Mouse (Mus musculus): ENCODE measurements at regions not wholly inside any gene's neighbourhood (a gene's known extent, or its start where the extent isn't known, plus 50 kb on each side); places are given as distances from the start of the nearest gene placed in this dataset.

DNA sequence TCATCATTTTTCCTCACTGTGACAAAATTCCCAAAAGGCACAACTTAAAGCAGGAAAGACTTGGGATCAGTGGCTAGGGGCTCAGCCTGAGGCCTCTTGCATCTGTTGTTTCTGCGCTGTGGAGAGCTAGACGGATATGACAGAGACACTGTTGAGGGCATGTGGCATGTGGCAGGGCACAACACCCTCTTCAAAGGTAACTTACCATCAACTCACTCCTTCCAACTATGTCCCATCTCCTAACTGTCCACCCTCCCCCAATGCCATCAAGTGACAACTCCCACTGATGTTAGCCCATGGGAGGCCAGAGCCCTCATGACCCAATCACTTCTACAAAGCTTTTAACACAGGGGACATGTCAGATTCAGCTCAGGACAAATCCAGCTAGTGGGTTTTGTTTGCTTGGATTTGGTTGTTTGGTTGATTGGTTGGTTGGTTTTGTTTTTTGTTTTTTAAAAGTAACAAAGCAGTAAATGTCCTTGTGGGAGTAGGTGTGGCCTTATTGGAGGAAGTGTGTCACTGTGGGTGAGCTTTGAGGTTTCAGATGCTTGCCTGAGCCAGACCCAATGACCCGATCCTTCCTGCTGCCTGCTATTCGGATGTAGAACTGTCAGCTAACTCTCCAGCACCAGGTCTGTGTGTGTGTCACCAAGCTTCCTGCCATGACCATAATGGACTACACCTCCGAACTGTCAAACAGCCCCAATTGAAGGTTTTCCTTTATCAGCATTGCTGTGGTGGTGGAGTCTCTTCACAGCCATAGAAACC is 53.2 kb upstream of the Lef1 start:
- no peak for DNase-seq (ENCODE audit: low spot score in 2 of 2)

DNA sequence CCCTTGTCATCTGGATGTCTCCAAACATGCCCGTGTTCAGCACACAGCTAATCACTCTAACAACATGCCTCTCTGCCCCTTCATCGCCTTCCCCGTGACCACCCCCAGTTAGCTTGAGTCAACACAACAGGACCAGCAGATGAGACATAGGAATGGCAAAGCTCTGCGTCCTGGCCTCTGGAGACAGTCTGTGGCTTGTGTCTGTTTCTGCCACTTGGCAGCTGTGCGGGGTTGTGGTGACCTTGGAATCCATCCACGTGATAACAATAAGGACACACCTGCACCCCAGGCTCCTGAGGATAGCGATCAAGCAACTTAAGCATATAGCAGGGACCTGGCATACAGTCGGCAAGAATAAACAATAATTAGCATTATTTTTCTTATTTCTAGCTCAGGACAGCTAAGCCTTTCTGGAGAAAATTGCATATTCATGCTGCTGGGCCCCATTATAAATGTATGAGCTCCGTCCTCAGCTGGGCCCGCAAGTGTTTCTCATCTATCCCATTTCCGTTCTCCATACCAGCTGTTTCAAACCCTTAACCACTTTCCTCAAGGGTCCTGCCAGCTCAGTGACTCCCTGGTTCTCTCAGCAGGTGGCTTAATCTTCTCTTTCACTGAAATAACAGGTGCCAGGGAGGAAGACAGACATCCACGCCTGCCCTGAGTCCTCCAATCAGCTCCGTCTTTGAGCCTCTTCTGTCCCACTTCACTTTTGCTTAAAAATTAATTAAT is 55.9 kb upstream of the Lef1 start:
- no peak for DNase-seq (ENCODE audit: low spot score in 2 of 2)

DNA sequence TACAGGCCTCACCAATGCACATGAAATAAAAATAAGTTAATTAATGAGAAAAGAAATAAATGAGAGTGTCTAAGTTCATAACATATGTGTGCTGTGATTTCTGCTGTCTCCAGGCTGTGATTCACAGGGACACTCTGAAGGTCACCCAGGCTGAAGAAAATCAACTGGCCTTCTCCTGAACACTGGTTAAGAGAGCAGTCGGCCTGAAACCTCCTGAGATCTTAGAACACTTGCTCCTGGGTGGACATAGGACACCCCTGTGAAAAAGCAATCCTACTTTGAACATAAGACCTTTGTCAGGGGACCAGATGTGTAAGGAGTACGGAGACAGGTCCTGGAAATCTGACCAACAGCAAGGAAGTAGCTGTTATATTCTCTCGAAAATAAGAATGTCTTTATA is 62.6 kb upstream of the Lef1 start:
- no peak for DNase-seq (ENCODE audit: low spot score in 2 of 2)

DNA sequence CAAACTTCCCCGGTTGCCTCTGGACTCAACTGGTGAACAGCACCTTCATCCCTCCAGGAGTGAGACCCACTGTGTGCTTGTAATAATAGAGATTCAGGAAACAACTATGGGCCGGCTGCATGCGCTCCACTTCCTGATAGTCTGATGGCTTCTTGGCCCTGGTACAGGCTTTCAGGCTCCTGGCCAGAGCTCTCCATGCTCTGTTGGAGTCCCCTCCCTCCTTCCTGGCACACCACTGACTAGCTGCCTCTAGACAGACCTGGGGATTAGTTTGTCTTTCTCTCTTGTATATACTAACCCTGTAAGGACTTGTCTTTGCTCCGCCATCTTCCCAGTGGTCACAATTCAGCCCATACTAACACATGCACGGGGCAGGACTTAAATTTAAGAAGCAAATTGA is 63.9 kb upstream of the Lef1 start:
- no peak for DNase-seq (ENCODE audit: low spot score in 2 of 2)

DNA sequence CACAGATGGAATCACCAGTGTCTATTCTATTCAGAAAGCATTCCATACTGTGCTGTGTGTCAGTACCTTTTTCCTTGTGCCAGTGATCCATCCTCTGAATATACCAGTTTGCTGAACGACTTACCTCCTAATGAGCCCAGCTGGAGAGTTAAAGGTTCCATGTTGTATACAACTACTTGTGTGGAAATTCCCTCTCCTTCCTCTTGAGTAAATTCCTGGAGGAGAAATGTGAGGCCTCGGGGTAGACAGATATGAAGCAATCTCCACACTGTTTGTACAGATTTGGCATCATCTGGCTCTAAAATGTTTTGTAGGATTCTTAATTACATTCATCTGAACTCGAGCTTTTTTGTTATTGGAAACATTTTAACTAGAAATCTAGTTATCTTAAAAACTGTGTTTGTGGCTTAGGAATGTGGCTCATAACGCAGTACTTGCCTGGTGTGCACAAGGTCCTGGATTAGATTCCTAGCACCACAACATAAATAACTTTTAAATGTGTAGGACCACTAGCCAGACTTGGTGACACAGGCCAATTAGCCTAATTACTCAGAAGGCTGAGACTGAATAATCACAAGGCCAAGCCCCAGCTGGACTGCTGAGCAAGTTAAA is 70.0 kb upstream of the Lef1 start:
- DNase-seq (ENCODE audit: low spot score in 2 of 2): no peak

DNA sequence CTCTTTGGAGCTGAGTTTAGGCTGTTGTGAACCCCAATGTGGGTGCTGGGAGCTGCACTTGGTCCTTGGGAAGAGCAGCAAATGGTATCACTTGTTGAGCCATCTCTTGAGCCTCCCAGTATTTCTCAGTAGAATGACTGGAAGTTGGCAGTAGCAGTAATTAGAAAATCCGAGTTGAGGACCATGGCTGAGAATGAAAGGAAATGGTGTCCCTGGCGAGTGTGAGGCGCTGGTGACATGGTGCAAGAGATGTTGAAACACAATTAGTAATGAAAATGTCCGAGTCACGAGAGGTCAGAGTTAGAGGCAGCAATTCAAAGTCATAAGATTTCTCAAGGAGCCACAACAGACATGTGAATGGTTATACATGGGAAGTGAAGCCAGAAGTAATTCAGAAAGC is 73.2 kb upstream of the Lef1 start:
- DNase-seq (ENCODE audit: low spot score in 2 of 2): no peak

DNA sequence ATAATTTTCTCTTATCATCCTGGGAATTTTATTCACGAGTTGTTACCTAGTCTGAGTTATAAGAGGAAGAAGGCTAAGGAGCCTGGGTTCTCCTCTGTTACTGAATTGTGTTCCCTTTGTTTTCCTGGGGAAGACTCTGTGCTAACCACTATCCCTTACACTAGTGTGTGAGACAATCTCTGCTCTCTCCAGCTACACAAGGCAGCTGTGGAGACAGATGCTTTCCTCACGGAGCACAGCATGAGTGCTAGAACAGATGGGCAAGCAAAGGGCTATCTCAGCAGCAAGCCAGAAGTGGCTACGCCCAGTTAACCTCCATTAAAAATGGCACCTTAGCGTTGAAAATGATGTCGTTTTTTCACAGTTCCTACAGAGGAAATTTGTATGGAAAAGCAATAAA is 75.5 kb upstream of the Lef1 start:
- DNase-seq (ENCODE audit: low spot score in 2 of 2): no peak

DNA sequence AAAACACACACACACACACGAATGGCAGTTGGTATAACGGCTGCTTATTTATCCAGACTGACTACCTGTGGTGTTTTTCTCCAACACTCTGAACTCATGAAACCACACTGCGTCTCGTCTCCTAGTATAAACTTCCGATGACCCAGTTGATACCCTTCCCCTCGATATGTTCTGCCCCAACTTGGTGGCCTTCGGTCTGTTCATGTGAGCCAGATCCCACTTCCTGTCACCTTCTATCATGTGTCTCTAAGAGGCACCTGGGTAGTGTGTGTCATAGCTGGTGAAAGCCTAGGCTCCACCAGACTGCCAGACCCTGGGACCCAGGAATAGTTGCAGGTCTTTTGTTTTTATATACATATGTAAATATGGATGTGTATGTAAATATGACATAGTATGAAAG is 83.9 kb upstream of the Lef1 start:
- no peak for DNase-seq (ENCODE audit: low spot score in 2 of 2)

DNA sequence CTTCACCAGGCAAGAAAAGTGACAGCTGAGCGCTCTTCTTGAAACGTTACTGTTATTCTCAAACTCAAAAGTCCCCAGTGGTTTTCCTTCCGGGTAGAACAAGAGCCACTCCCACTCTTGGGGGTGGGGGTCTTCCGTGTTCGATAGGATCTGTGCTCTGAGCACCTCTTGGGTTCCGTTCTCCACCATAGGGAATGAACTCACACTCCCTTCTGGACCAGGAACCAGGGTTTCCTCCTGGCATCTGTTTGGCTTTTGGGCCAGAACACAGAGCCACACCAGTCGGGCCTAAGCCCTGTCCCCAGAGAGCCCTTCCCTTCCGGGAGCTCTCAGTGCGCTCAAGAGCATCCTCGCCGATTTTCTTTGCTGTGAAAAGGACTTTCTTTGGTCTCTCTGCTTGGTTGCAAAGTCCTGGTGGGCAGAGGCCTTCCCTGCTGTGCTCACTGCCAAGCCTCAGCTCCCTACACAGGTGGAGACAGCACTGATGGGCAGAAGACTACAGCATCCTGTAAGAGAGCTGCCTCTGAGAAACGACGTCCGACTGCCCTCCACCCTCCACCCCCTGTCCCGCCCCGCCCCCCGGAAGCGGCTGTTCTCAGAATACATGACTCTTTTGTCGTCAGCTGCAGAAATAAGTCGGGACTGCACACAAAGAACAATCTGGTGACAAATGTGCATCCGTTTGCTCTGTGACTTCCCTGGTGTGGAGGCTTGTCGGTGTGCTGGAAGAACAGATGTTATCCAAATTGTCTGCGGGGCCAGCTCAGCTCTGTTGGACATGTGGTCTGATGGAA is 90.9 kb upstream of the Lef1 start:
- DNase-seq (ENCODE audit: low spot score in 2 of 2): no peak

DNA sequence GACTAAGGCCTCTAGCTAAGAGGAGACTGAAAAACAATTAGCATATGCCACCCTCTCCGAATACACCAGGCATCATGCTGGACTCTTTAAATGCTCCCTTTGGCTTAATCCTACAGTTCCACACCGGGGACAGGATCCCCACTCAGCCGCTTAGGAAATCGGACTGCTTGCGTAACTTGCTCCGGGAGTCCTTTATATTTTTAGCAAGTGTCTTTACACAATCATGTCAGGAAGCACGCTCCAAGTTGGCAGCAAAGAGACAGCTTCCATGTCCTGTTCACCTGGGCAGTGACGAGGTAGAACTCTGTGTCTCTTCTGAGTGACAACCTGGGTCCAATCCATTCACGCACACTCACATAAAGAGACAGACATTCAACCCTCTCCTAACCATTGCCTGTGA is 92.4 kb upstream of the Lef1 start:
- no peak for DNase-seq (ENCODE audit: low spot score in 2 of 2)

DNA sequence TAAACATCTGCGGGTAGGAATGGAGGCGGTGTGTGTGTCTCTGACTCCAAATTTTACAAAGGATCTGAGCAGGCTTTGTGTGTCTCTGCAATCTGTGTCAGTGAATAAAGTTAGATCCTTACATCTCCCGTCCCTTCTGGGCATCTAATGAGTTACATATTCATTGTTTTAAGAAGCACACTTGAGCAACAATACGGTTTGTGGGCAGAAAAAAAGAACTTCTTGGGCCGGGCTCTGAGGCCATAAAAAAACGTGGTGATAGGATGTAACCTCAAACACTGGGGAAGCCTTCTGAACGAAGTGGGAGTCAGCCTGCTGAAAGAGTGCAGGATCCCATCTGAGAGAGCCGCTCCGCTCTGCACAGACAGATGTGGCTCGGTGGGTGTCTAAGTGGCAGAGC is 94.2 kb upstream of the Lef1 start:
- no peak for DNase-seq (ENCODE audit: low spot score in 2 of 2)

DNA sequence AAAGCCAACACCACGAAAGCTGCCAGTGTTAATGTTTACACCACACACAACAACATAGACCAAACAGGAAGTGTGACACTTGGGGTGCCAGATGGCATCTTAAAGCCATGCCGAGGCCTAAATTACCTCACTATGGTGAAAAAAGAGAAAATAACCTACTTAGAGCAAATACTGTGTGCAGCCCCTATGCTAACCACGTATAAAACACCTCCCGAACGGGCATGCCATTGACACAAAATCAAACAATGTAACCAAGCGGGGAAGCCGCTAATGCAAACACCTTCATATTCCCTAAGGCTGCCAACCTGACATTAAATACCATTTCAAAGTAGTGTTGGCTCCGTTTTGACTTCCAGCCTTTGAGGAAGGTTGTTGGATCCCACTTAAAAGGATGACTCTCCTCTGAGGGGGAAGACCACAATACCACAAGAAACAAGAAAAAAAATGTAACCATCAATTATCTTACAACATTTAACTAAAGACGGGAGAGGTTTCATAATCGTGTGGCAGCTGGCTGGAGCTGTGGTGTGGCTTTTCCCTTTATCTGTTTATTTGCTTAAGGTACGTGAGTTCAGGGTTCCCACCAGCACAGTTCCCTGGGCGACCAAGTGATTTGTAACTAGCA is 96.1 kb upstream of the Lef1 start:
- no peak for DNase-seq (ENCODE audit: low spot score in 2 of 2)

DNA sequence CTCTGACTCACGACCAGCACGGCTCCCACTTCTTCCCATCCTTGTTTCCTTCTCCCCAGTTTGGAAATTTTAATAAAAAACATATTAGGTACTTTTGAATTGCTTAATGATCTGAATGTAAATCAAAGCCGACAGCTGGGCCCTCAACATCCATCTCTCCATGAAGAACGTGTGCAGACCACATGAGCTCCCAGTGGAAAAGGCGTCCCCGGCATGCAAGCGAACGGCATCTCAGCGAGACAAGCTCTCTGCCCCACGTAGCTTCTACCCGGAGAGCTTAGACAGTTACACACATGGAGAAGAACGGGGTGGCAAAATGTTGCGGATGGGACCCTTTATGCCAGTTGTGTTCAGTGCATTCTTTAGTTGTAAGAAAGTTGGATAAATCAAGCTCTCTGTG is 109.6 kb upstream of the Lef1 start:
- DNase-seq (ENCODE audit: low spot score in 2 of 2): no peak

DNA sequence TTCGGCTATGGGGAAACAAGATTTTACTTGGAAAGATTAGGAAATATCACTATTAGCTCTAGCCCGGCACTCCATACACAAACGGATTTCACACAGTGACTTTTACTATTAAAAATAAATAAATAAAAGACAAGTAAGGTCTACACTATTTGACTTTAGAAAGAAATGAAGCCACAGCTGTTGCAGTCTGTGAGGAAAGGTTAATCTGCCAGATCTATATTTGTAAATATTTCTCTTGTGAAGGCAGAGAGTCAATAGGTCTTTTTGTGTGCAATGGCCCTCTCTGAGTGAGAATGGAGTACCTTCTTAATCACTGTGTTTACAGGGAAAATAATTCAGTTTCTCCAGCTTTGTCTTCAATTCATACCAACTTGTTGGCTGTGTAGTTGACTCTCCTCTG is 110.0 kb upstream of the Lef1 start:
- no peak for DNase-seq (ENCODE audit: low spot score in 2 of 2)

DNA sequence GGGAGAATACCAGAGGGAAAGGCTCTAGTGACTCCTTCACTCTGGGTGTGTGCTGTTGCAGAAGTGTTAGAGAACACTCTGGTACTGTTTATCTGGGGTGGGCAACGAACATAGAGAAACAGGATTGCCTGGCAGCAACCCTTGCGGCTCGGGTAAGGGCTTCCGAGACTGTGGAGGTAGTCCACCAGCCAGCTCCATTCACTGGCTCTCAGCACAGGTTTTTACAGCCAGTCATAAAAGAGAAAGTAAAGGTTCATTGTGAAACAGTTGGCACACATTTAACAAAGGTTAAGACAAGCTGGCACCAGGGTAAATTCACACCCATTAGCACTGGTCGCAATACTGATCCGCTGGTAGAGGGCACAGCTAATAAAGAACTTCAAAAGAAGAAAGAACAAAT is 110.5 kb upstream of the Lef1 start:
- DNase-seq (ENCODE audit: low spot score in 2 of 2): no peak

DNA sequence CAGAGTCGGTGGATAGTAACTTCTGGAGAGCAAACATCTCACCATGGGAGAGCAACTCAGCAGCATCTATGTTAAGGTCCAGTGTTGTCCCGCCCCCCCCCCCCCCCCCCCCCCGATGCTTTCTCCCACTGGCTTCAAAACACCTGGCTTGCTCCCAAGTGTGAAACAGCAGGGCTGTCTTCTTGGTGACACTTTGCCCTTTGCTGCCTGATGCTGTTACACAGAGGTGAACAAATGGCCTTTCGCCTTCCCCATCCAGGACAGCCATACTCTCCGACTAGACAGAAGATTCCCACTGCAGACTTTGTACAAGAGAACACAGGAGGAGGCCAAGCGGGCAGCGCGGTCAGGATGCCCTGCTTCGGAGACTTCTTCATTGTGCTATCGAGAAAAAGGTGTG is 111.8 kb upstream of the Lef1 start:
- DNase-seq (ENCODE audit: low spot score in 2 of 2): no peak

DNA sequence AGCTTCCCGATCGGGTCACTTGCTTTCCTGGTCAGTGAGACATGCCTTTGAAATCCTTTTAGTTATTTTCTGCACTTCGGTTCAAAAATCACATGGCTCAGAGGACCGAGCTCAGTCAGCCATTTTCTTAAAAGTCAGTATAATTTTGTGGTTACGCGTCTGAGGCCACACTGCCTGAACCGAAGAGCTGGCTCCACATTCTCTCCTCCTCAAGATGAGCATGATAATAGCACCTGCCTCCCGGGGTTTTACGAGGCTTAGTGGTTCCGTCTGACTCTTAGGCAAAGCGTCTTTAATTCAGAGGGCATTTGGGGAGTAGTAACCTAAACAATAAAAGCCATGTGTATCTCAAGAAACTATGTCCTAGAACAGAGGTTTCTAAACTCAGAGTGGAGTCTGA is 113.5 kb upstream of the Lef1 start:
- DNase-seq (ENCODE audit: low spot score in 2 of 2): no peak

DNA sequence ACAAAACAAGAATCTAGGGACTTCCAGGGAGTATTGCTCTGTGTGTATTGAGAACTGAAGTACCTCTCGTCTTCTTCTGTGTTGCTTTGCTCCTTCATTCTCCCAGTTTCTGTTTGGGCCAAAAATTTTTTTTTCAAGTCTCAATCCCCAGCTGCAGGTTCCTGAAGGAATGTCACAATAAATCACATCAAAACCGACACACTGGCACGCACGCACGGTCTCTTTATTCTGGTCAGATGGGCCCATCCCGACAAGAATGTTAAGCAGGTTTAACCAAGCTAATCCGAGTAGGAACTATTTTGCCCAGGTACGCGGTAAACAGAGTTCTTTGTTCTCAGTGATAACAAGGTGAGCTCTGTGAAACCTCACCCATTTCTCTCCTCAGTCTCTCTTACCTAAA is 118.3 kb upstream of the Lef1 start:
- no peak for DNase-seq (ENCODE audit: low spot score in 2 of 2)

DNA sequence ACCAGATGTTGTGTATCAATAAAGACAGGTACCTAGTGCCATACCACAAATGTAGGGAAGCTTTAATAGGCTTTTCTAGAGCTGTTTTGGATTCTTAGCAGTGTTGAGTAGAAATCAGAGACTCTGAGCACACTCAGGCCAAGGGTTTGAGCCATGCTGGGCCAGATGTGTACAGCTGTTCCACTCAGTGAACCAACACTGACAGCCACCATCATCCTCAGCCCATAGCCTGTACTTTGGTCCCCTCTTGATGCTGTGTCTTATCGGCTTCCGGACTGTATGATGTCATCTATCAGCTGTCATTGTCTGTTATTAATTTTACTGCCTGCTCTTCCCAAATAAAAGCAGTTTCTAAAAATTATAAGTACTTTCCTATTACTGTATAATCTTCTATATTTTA is 123.6 kb upstream of the Lef1 start:
- no peak for DNase-seq (ENCODE audit: low spot score in 2 of 2)

DNA sequence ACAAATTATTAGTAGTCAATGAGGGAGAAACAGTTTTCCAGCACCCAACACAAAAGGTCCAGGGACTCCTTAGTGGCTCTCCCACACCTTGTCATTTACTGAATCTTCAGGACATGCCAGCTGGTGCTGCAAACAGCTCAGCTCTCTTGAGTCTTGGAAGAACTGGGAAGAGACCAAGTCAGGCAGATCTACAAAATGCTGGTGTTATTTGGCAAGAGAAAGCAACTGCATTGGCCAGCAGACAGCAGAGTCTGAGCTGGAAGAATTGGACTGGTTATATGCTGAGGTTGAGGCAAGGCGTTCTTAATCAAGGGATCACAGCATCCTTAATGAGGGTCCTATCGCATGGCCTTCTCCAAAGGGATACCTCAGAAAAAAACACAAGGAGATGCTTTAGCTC is 124.2 kb upstream of the Lef1 start:
- DNase-seq (ENCODE audit: low spot score in 2 of 2): no peak

DNA sequence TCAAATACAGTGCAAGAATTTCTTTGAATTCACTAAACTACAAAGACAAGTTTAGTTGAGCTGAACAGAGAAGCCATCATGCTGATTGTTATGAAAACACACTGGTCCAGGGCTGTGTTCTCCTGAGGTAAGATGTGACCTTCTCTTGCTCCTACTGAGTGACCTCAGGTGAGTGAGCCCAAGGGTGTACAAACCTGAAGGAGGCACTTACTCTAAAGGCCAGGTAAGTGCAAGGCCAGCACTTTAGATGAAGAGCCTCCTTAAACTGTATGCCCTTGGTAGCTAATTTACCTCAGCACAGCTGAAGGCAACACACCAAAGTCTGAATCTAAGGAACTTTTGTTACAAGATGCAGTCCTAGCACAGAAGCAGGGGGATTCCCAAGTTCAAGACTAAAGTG is 128.7 kb upstream of the Lef1 start:
- no peak for DNase-seq (ENCODE audit: low spot score in 2 of 2)

Data from urinary bladder, postnatal 4 days (tissue).